Mouse (Mus musculus): Measurements from ENCODE around the gene Rnaseh2c.

The Rnaseh2c gene

DNA sequence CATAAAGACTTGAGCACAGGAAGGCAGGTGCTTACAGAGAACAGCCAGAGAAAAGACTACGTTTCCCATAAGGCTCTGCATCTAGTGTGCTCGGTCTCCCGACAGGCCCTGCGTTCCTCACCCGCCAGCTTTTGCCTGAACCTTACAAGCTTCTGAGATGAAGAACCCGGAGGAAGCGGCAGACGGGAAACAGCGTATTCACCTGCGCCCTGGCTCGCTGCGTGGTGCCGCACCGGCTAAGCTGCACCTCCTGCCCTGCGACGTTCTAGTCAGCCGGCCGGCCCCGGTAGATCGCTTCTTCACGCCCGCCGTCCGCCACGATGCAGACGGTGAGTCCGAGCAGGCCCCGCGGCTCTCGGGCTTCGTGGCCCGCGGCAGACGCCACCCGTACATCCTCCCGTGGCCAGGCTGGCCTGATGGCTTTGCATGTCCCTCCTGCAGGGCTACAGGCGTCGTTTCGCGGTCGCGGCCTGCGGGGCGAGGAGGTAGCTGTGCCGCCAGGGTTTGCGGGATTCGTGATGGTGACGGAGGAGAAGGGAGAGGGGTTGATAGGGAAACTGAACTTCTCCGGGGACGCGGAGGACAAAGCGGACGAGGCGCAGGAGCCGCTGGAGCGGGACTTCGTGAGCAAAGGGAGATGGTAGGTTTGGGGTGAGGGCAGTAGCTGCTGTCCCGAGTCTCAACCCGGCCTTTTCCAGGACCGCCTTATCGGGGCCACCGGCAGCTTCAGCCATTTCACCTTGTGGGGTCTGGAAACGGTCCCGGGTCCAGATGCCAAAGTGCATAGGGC, at the start of gene Rnaseh2c:
Rnaseh2c (plus strand) TSS at position 122 of the 790 bp plus-strand sequence.
- peak; percentile 78 to 83 for DNase-seq

DNA sequence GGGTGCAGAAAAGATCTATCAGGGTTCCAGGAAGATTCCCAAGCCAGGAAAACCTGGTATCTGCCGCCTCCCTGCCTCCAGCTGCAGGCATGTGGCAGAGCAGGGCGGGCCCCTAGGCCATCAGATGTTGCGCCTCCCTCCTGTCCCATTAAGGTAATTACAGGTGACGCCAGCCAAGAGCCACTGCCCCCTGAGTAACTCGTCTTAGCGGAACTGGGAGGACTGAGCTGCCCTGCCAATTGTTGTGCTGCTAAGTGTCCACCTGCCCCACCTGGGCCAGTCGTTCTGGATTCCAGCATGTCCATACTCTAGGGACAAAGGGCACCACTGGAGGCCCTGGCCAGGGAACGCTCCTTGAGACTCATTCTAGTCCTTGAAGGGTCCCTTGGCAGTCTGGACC, 47.9 kb upstream of the Rnaseh2c start:
- no peak for DNase-seq

DNA sequence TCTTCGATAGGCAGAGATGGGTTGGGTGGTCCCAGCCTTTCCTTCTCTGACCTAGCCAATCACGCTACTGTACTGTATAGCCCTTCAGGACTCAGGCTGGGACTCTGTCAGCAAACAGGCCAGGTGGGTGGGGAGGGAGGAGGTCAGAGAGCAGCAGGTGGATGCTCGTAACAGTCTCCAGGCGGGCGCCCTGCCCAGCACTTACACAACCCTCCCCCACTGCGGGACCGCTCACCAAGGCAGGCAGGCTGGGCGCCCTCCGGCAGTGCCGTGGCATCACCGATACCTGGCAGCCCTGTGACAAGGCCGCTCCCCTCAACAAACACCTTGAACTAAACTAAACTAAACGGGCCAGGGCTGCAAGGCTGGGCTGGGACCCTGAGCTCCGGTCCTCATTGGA, 47.5 kb upstream of the Rnaseh2c start:
- DNase-seq: no peak

DNA sequence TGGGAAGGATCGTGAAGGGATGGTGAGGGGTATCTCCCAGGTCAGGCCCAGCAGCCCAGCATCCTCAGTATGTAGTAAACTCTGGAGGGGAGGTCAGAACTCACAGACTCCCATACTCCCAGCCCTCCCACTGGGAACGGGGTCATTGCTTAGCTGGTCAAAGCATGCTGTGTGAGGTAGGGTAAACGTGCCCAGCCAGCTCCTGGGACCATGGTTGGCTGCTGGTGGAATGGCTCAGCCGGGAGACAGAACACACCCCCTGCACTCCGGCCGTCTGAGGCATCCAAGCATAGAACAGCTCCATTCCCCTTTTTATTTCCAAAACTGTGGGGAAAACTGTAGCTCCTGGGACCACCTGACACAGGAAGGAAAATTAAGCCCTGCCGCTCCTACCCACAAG, 43.5 kb upstream of the Rnaseh2c start:
- no peak for DNase-seq

DNA sequence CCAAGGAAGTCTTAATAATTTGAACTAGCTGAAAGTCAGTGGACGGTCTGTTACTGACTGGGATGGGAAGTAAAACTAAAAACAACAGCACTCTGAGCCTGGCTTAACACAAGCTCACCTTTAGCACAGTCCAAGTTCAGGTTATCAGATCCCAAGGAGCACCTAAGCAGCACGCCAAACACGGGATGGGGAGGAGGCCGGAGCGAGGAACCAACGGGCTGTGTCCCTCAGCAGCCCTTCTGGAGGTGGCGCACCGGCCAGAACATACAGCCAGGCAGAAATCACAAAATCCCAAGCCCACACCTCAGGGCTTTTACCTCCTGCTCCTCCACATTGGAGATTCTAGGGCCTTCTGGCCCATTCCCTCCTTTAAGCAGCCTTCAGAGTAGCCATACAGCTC, 42.9 kb upstream of the Rnaseh2c start:
- no peak for DNase-seq

DNA sequence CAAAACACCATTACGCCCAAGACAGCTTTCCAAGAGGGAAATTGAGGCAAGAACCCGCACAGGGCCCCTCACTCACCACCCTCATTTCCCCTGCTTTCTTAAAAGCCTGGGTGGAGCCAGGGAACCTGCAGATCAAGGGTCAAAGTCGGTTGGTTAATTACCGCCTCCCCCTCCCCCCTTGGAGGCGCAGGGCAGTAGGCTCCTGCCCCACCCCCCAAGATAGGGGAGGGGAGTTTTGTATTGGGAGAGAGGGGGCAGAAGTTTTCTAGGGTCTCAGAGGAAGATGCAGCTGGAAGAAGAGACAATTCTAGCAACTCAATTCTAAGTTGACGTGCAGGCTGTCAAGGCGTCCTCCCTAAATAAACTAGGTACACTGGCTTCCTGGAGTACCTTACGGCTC, 42.4 kb upstream of the Rnaseh2c start:
- no peak for DNase-seq

DNA sequence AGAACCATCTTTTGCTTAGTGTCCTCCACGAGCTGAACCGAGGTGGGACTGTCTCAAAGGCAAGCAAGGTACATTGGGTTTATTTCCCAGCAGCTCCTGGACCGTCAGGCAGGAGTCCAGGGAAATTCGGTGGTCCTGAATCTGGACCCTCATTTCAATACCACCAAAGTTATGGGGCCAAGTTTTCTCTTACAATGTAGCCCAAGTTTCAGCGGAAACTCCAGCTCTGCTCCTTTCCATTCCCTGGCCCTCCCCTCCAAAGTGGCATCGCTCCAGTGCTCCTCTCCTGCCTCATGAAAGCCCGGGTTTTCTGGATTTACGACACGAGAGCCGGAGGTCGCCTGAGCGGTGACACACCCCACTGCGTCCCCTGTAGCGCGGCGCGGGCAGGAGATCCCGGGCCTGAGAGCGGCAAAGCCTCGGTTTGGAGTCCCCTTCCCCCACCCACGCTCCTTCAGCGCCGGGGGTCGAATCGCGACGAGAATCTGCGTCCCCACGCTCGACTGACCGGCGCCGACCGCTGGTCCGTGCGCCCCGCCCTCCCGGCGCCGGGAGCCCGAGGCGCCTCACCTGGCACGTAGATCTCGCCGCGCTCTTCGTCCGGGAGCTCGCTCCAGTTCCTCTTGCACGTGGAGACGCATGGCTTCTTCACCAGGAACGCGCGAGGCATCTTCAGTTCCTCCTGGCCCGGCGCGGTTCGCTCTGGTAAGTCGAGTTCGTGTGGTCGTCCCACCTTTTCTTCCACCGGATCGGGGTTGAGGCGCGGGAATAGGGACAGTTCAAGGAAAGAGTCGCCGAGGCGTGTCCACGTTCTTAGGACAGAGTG, 41.8 kb upstream of the Rnaseh2c start:
- no peak for DNase-seq

DNA sequence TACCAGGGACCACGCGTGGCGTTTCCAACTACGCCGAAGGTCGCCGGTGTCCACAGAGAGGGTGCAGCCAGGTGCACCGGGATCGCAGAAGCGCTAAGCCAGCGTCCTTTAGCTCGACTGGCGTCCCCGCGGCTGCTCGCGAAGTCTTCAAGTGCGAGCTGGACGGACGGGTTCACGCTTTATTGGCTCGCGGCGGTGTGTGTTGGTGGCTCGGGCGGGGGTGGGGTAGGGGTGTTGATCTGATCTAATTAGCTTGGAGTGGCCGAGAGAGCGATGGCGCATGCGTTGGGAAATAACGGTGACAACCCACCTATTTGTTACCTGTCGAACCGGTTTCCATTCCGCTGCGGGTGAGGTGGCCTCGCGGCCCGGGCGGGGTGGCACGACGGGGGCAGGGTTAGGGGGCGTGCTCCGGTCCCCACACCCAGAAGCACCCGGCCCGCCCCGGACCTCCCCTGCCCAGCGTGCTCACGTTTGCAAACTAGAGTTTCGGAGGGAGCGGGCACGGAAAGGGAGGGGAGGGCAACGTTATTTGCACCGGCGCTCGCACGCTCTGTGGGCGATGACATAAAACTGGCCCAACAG, 41.1 kb upstream of the Rnaseh2c start, which contains the start of gene Ovol1:
Ovol1 (minus strand) TSS at position 190 of the 585 bp plus-strand sequence.
- no peak for DNase-seq

DNA sequence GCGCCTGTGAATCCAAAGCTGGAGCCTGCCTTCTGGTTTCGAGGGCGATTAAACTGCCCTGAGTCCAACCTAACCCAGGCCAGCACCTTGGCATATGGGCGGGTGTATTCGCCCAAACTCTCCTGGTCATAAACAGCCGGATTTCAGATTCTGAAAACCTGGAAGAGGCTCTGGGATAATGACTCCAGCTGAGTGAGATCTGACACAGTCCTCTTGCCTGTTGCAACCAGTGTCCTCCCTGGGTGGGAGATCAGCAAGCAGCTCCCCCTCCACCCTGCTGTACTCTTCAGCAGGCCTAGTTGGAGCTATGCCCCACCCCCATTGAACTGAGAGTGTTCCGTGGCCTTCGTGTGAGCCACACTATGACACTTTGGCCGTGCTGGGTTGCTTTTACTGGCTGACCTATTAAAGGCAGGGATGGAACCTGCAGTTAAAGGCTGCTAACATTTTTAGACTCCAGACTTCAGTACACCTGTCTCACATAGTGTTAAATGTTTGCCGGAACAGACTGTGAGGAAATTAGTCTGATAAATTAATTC, 40.4 kb upstream of the Rnaseh2c start:
- no peak for DNase-seq

DNA sequence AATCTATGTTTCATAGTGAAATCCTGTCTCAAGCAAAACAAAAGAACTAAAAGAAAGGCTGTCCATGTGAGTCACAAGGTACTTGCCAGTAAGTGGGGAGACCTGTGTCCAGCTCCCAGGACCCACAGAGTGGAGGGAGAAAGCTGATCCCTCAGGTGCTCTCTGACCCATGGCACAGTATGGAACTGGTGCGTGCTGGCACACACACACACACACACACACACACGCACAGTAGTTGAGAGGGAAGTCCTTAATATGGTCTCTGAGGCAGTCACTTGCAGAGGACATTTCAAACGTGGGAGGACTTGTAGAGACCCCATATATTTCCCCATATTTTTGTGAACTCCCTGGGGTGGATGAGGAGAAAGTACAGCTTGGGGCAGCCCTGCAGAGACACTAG, 39.8 kb upstream of the Rnaseh2c start:
- no peak for DNase-seq

DNA sequence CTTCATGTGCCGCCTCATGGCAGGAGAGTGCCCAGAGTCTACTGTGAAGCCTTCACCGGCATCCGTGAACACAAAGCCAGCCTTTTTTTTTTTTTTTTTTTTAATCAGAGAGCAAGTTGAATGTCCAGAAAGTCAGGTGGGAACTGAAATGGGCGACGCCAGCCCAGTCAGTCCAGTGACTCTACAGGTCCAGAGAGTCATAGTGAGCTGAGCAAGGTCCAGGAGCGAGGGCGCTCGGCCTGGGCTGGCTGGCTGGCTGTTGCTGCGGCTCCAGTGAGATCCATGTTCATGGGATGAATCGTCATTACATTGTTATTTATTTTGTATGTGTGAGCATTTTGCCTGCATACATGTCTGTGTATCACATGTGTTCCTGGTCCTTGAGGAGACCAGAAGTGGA, 38.9 kb upstream of the Rnaseh2c start:
- no peak for DNase-seq

DNA sequence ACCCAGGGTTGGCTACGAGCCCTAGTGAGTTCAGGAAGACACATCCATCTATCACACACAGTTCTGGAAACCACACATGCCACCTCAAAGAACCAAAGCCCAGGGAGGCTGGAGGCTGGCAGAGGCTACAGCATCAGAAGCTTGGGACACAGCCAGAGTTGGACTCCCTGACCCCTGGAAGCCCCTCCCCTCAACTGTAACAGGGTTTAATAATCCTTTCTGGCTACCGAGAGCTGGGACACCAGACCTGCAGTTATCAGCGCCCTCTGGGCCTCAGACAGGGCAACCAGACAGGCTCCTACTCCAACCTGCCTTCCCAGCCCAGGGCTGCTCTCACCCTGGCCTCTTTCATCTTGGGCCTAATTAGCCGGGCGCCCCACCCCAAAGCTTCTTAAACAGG, 35.4 kb upstream of the Rnaseh2c start:
- peak in 1 of 2 experiments; percentile 10 for DNase-seq

DNA sequence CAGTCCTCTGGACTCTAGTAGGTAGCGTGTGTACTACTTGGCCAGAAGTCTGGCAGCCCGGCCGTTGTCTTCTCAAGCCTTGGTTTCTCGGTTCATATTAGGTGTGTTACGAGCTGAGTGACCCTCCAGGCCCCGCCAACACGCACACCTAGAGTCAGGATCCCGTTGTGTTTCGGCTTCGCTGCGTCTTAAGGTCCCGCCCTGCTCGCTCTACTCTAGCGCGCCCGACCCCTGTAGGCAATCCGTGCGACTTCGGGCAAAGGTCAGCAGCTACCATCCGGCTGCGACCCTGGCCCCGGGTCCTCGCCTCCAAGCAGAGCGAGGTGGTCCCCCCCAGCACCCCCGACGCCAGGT, 34.5 kb upstream of the Rnaseh2c start:
- DNase-seq: no peak

DNA sequence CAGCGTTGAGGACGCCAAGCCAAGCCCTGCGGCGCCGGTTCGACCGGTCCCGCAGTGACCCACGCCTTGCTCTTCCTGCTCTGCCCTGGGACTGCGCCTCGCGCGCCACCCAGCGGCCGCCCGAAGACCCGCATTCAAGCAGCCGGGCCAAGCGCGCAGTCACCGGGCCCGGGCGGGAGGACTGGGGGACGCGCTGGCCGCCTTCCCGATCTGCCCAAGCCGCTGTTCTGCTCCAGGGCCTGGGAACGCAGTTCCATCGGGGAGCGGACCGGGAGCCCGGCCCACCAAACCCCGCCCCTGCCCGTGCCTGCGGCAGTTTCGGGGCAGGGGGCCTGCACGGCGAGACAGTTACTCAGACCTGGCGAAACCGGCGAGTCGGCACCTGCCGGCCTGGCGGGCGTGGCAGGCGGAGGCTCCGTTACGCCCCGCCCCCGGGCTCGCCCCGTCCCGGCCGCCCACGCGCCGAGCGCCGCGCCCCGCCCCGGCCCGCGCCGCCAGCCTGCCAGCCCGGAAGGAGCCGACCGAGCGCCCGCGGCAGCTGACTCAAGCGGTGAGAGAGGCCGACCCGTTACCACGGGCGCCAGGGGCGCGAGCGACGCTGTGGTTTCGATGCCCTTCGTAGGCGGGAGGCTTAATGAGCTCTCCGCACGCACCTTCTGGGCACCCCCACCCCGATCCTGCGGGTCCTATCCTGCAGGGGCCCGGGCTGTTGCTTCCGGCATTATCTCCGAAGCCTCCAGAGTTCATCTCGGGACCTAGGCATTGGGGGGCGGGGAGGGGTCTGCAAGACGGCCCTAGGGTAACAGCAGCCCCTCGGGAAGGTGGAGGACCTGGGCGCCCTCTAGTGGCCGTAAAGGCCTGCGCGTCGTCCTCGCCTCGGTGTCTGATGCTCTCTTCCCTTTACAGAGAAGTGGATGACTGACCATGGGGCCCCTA, 33.9 kb upstream of the Rnaseh2c start, which contains the start of gene Ap5b1:
Ap5b1 (plus strand) TSS at position 492 of the 936 bp plus-strand sequence.
- DNase-seq: peak; percentile 83 to 84

DNA sequence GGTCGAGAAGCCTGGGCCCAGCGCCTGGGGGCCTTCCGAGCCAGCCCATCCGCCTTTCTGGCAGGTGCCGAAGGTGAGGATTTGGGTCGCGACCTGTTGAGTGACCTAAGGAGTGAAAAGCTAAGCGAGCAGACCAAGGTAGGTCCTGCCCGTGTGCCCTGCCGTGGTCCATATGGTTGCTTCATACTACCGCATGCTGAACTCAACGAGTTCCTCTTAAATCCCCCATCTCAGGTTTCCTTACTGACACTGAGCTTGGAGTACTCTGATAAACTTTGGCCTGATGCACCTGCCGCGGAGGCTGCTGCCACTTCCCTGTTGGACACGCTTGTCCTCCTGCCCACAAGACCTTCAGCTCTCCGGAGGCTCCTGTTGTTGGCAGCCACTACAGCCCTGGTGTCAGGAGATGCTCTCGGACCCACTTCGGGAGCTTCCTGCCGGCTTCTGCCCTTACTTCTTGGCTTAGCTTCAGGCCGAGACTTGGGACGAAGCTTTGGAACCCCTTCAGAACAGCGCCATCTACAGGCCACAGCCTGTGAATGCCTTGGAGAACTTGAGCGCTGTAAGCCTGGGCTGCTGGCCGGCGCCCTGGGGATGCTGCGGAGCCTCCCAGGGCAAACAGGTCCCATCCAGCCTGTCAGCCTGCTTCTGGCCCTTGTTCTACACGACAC, 33.1 kb upstream of the Rnaseh2c start:
- DNase-seq: peak; percentile 59 to 70

DNA sequence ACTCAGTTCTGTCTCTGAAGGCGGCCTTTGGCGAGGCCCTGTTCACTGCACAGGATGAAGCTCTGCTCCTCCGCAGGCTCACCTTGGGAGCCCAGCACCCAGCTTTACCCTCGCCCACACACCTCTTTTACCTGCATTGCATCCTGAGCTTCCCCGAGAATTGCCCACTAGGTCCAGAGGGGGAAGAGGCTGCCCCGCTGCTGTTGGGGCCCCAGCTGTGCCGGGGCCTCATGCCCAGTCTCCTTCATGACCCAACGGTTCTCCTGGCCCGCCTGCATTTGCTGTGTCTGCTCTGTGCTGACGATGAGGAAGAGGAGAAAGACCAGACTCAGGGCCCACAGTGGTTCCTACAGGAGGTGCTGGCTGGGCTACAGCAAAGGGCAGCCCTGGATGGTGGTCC, 32.2 kb upstream of the Rnaseh2c start:
- no peak for DNase-seq

DNA sequence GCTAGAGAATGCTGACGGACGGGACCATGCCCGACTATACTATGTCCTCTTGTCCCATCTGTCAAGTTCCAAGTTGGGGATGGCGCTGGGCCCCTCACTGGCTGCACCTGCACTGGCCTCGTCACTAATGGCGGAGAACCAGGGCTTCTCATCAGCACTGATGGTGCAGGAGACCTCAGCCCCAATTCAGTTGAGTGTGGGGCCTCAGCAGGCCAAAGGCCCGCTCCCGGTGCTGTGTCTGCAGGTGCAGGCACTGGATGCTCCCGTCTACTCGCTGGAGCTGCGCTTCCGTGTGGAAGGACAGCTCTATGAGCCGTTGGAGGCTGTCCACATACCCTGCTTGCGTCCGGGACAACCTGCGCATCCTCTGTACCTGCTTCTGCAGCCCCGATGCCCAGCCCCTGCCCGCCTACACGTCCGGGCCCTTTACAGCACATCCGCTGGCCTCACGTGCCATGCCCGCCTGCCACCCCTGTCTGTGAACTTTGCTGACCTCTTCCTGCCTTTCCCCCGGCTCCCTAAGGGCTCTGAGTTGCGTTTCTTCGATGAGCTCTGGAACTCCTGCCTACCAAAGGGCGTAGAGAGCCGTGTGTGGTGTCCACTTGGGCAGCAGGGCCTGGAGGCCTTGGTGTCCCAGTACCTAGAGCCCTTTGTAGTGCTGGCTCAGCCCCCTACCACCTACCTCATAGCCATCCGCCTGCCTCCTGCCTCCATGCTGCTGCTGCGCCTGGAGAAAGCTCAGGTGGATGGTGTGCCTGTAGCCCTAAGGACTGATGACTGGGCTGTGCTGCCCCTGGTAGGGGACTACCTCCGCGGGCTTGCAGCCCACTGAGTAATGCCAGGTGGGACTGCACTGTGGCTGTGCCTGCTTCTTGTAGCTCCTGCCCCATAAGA, 31.1 kb upstream of the Rnaseh2c start:
- DNase-seq: no peak

DNA sequence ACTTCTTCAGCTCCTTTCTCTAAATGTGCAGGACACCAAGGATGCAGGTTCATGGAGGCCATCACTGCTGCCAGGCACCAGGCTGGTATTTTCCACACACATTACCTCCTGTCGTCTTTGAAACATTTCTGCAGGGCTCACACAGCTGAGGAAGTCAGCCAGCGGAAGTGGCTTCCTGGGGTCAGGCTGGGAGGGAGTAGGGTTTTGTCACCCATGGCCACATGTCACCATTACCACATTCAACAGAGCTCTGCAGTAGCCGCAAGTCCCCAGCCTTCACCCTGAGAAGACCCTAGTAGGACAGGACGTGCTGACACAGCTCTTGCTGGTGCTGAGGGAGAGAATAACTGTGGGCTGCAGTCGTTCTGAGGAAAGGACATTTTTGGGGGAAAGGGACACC, 29.8 kb upstream of the Rnaseh2c start:
- peak; percentile 38 to 54 for DNase-seq

DNA sequence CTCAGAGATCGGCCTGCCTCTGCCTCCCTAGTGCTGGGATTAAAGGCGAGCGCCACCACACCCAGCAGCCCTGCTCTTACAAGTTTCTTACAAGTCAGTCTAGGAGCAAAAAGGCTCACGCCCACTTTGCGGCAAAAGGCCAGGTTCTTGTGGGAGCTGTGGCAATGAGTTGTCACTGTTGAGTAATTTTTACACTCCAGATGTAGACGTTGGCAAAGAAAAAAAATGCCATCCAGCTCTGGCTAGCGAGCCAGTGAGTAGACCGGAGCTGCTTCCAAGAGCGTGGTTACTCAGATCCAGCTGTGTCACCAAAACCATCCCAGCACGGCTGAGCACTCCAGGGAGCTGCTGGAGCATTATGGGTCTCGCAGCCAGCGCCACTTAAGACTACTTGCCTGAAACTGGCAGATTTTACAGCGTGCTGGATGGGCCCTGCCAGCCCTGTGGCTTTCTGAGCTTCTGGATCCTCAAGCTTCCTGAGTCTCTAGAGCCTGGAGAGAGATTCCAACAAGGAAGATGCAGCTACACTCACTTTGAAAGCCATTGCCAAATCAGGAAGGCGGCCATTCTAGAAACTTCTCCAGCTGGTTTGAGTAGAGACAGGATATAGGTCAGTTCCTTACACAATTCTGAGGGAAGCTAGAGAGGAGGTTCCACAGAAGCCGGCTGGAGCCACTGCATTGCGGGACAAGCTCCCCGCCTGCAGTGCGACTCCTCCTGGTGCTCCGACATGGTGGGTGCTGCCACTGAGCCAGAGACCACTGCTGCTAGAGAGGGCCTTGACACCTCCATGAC, 29.1 kb upstream of the Rnaseh2c start:
- peak in 1 of 2 experiments; percentile 27 for DNase-seq

DNA sequence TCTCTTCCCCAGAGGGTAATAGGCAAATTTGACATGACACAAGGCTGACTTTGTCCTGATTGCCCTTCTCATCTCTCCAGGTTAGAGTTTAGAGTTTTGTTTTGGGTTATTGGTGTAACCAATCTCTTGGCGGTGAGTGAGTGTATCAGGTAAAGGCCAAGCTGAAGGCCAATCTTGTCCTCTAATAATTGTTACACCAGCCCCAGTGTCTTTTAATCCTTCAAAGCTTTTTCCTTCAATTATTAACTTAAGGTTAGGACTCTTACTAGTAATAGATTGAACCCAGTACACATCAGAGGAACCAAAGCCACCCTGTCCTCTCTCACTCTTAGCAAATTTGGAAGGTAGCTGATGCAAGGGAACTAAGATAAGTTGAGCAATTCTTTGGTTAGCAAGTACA, 26.3 kb upstream of the Rnaseh2c start:
- DNase-seq: no peak

Measured in thymus, adult 18-20 months (tissue).